Mouse (Mus musculus): ENCODE results near the gene Cntnap5b.

- TF ChIP-seq TAL1 (IDR thresholded peaks at IDR 0.05; ENCODE audit: low read length) (no peak), GATA1 (IDR thresholded peaks at IDR 0.05; ENCODE audit: low read length) (no peak)
These were observed 194.9 kb downstream of the Cntnap5b start for GRCm38 (mm10) chr1:99967300-99968089.

Data from erythroblast, embryonic 14.5 days (primary cell).